Mouse (Mus musculus) forebrain, embryonic 15.5 days (tissue): ENCODE data around the gene Irf5. TPM values are rescaled to one million over a fixed set of nuclear protein-coding genes. Genes with fewer than 3 reads are reported as not detected.
A peak's percentile ranks its signal among the peaks of the same experiment; 100 is the strongest.

Source experiments
- ATAC-seq: fragments of 200-750 bp; cut with Nextera tagmentation; replicated peaks from 2 replicates; pipeline ENCODE4 v1.8.0; 2017; ENCODE audit warnings: mild to moderate bottlenecking, moderate TSS enrichment, moderate library complexity
- H3K27ac ChIP-seq: fragments of 300-500 bp; sonication (generic); replicated peaks from 2 replicates; pipeline ENCODE4 v1.5.1; 2015; ENCODE audit warnings: mild to moderate bottlenecking, inconsistent platforms
- H3K27me3 ChIP-seq: fragments of 300-500 bp; sonication (generic); 2 replicates; pipeline ENCODE4 v1.6.1; 2015; ENCODE audit warnings: inconsistent platforms
- H3K36me3 ChIP-seq: fragments of 300-500 bp; sonication (generic); 2 replicates; pipeline ENCODE4 v1.6.1; 2015; ENCODE audit warnings: mild to moderate bottlenecking, inconsistent platforms
- H3K4me1 ChIP-seq: fragments of 300-500 bp; sonication (generic); 2 replicates; pipeline ENCODE4 v1.6.1; 2015; ENCODE audit warnings: inconsistent platforms
- H3K4me2 ChIP-seq: fragments of 300-500 bp; sonication (generic); replicated peaks from 2 replicates; pipeline ENCODE4 v1.6.1; 2015; ENCODE audit warnings: mild to moderate bottlenecking, inconsistent platforms
- H3K4me3 ChIP-seq: fragments of 300-500 bp; sonication (generic); 2 replicates; pipeline ENCODE4 v1.5.1; 2015; ENCODE audit warnings: mild to moderate bottlenecking, inconsistent platforms
- H3K9ac ChIP-seq: fragments of 300-500 bp; sonication (generic); replicated peaks from 2 replicates; pipeline ENCODE4 v1.6.1; 2015; ENCODE audit warnings: mild to moderate bottlenecking, inconsistent platforms
- H3K9me3 ChIP-seq: fragments of 300-500 bp; sonication (generic); 2 replicates; pipeline ENCODE4 v1.6.1; 2016; ENCODE audit warnings: inconsistent platforms
- WGBS: fragments of 180-500 bp; shearing (Covaris S2); methylation state at CpG from one replicate; pipeline ENCODE4 v1.1.7; 2015; ENCODE audit warnings: mixed read lengths; 5-methylcytosine and 5-hydroxymethylcytosine counted together
- polyA plus RNA-seq: library from polyadenylated mRNA; unstranded; fragments of >200 nt; fragmentation: Nextera tagmentation; extraction: Ambion mirVana; gene quantifications from 2 replicates; pipeline ENCODE4 v1.2.1, GENCODE M21; 2015

Gene Irf5
- 1.3 and 1.4 TPM in 2 replicates for polyA plus RNA-seq

- Histone ChIP-seq H3K4me2 (peak within 1 kb of the TSS; percentile 97), H3K27me3 (peaks cover 39% of the 10 kb centered on the region; the same call in 1 of the 2 replicates), H3K36me3 (no peaks in the 10 kb centered on the region), H3K4me1 (peaks cover 17% of the 10 kb centered on the region), H3K9me3 (no peaks in the 10 kb centered on the region), H3K4me3 (peak within 1 kb of the TSS; percentile 52), H3K27ac (no peak within 1 kb of the TSS), H3K9ac (peak within 1 kb of the TSS; percentile 46)
- WGBS: under 1% methylated on average over 70 of the region's 96 CpGs
- ATAC-seq: peak; percentile 46
Observed at GRCm38 (mm10) chr6:29526281-29527251, at the start of gene Irf5. Irf5 (plus strand) TSS chr6:29526625.

GRCm38 (mm10) chr6:29482691-29483090 lies 43.7 kb upstream of the Irf5 start:
- Histone ChIP-seq H3K27ac (no peak overlapping the region), H3K4me3 (no peak overlapping the region), H3K9ac (no peak overlapping the region), H3K4me1 (peaks cover 7% of the 10 kb centered on the region; the same call in 1 of the 2 replicates), H3K36me3 (no peaks in the 10 kb centered on the region), H3K27me3 (no peaks in the 10 kb centered on the region), H3K4me2 (no peak overlapping the region), H3K9me3 (no peaks in the 10 kb centered on the region)
- 95% methylated on average over 13 of the region's 13 CpGs for WGBS
- no peak for ATAC-seq

- Histone ChIP-seq H3K4me2 (peak overlapping the region; percentile 54), H3K9ac (peak overlapping the region; percentile 32), H3K4me1 (peaks cover 7% of the 10 kb centered on the region; the same call in 1 of the 2 replicates)
Observed at GRCm38 (mm10) chr6:29484716-29485559, 41.5 kb upstream of the Irf5 start.

GRCm38 (mm10) chr6:29485951-29486350 lies 40.5 kb upstream of the Irf5 start:
- Histone ChIP-seq H3K4me3 (no peak overlapping the region), H3K27me3 (no peaks in the 10 kb centered on the region), H3K27ac (no peak overlapping the region), H3K36me3 (no peaks in the 10 kb centered on the region), H3K9ac (no peak overlapping the region), H3K9me3 (no peaks in the 10 kb centered on the region), H3K4me1 (peaks cover 7% of the 10 kb centered on the region; the same call in 1 of the 2 replicates), H3K4me2 (no peak overlapping the region)
- WGBS: 45% methylated on average over 2 of the region's 2 CpGs
- ATAC-seq: no peak

More at GRCm38 (mm10) chr6:29484716-29485559, 41.5 kb upstream of the Irf5 start:
- Histone ChIP-seq H3K27me3 (no peaks in the 10 kb centered on the region), H3K4me3 (peak overlapping the region; percentile 25), H3K9me3 (no peaks in the 10 kb centered on the region), H3K36me3 (no peaks in the 10 kb centered on the region), H3K27ac (no peak overlapping the region)
- WGBS: 5% methylated on average over 26 of the region's 26 CpGs
- peak; percentile 42 for ATAC-seq

GRCm38 (mm10) chr6:29494101-29494500 lies 32.3 kb upstream of the Irf5 start:
- Histone ChIP-seq H3K36me3 (no peaks in the 10 kb centered on the region), H3K27me3 (peaks cover 30% of the 10 kb centered on the region), H3K4me3 (no peak overlapping the region), H3K9ac (no peak overlapping the region), H3K9me3 (no peaks in the 10 kb centered on the region), H3K4me1 (no peaks in the 10 kb centered on the region), H3K4me2 (no peak overlapping the region), H3K27ac (no peak overlapping the region)
- 81% methylated on average over 4 of the region's 4 CpGs for WGBS
- no peak for ATAC-seq

- H3K4me1 ChIP-seq: no peaks in the 10 kb centered on the region
- no peak overlapping the region for H3K4me3 ChIP-seq
- no peak overlapping the region for H3K9ac ChIP-seq
- no peak for ATAC-seq
- no peaks in the 10 kb centered on the region for H3K9me3 ChIP-seq
- 9% methylated on average over 25 of the region's 25 CpGs for WGBS
- H3K27me3 ChIP-seq: peaks cover 30% of the 10 kb centered on the region
- no peak overlapping the region for H3K4me2 ChIP-seq
- H3K27ac ChIP-seq: no peak overlapping the region
- no peaks in the 10 kb centered on the region for H3K36me3 ChIP-seq
Observed at GRCm38 (mm10) chr6:29496270-29496669, 30.2 kb upstream of the Irf5 start.

- no peaks in the 10 kb centered on the region for H3K36me3 ChIP-seq
- 45% methylated on average over 2 of the region's 2 CpGs for WGBS
- H3K27ac ChIP-seq: no peak overlapping the region
- H3K4me2 ChIP-seq: no peak overlapping the region
- no peak for ATAC-seq
- no peak overlapping the region for H3K4me3 ChIP-seq
- H3K4me1 ChIP-seq: no peaks in the 10 kb centered on the region
- H3K9ac ChIP-seq: no peak overlapping the region
- H3K9me3 ChIP-seq: no peaks in the 10 kb centered on the region
- H3K27me3 ChIP-seq: peaks cover 30% of the 10 kb centered on the region
Observed at GRCm38 (mm10) chr6:29497791-29498190, 28.6 kb upstream of the Irf5 start.

- H3K36me3 ChIP-seq: no peaks in the 10 kb centered on the region
- no peak overlapping the region for H3K4me2 ChIP-seq
- no peak overlapping the region for H3K27ac ChIP-seq
- H3K9me3 ChIP-seq: no peaks in the 10 kb centered on the region
- H3K9ac ChIP-seq: no peak overlapping the region
- no peaks in the 10 kb centered on the region for H3K4me1 ChIP-seq
- H3K27me3 ChIP-seq: peaks cover 30% of the 10 kb centered on the region
- no peak overlapping the region for H3K4me3 ChIP-seq
- ATAC-seq: no peak
- 94% methylated on average over 7 of the region's 7 CpGs for WGBS
Observed at GRCm38 (mm10) chr6:29500177-29500576, 26.2 kb upstream of the Irf5 start.

- Histone ChIP-seq H3K27ac (no peak overlapping the region), H3K4me1 (no peaks in the 10 kb centered on the region), H3K27me3 (peaks cover 29% of the 10 kb centered on the region), H3K4me3 (no peak overlapping the region), H3K9me3 (no peaks in the 10 kb centered on the region), H3K9ac (no peak overlapping the region), H3K4me2 (no peak overlapping the region), H3K36me3 (no peaks in the 10 kb centered on the region)
- ATAC-seq: no peak
- WGBS: 89% methylated on average over 6 of the region's 6 CpGs
Observed at GRCm38 (mm10) chr6:29500810-29501209, 25.6 kb upstream of the Irf5 start.

GRCm38 (mm10) chr6:29501599-29501998 lies 24.8 kb upstream of the Irf5 start:
- no peaks in the 10 kb centered on the region for H3K4me1 ChIP-seq
- no peak overlapping the region for H3K4me2 ChIP-seq
- no peak overlapping the region for H3K27ac ChIP-seq
- no peak for ATAC-seq
- H3K9me3 ChIP-seq: no peaks in the 10 kb centered on the region
- no peak overlapping the region for H3K4me3 ChIP-seq
- no peaks in the 10 kb centered on the region for H3K36me3 ChIP-seq
- 93% methylated on average over 1 of the region's 1 CpGs for WGBS
- H3K27me3 ChIP-seq: peaks cover 27% of the 10 kb centered on the region; the same call in 1 of the 2 replicates
- no peak overlapping the region for H3K9ac ChIP-seq

- Histone ChIP-seq H3K4me3 (no peak overlapping the region), H3K27ac (no peak overlapping the region), H3K9me3 (no peaks in the 10 kb centered on the region), H3K4me2 (no peak overlapping the region), H3K36me3 (no peaks in the 10 kb centered on the region), H3K9ac (no peak overlapping the region), H3K27me3 (peaks cover 26% of the 10 kb centered on the region; the same call in 1 of the 2 replicates), H3K4me1 (no peaks in the 10 kb centered on the region; the same call in 1 of the 2 replicates)
- no peak for ATAC-seq
- WGBS: 89% methylated on average over 5 of the region's 5 CpGs
Observed at GRCm38 (mm10) chr6:29505493-29505892, 20.9 kb upstream of the Irf5 start.
